Mouse (Mus musculus) neural tube, embryonic 14.5 days (tissue): ENCODE data around the gene D6Wsu163e. TPM values are rescaled to one million over a fixed set of nuclear protein-coding genes. Genes with fewer than 3 reads are reported as not detected.

Experiments used
- ATAC-seq: fragments of 200-750 bp; cut with Nextera tagmentation; 2 replicates; pipeline ENCODE4 v1.8.0; 2017; ENCODE audit warnings: low read depth, mild to moderate bottlenecking, moderate TSS enrichment, moderate library complexity
- H3K27ac ChIP-seq: fragments of 300-500 bp; sonication (generic); 2 replicates; pipeline ENCODE4 v1.5.1; 2014; ENCODE audit warnings: low read depth, mild to moderate bottlenecking, control low read depth, low read length, moderate library complexity, mixed read lengths
- H3K27me3 ChIP-seq: fragments of 300-500 bp; sonication (generic); 2 replicates; pipeline ENCODE4 v1.6.1; 2014; ENCODE audit warnings: low read length; ENCODE audit not compliant: control insufficient read depth, insufficient read depth
- H3K36me3 ChIP-seq: fragments of 300-500 bp; sonication (generic); 2 replicates; pipeline ENCODE4 v1.6.1; 2014; ENCODE audit warnings: low read length, mixed read lengths; ENCODE audit not compliant: control insufficient read depth, insufficient read depth
- H3K4me1 ChIP-seq: fragments of 300-500 bp; sonication (generic); 2 replicates; pipeline ENCODE4 v1.6.1; 2014; ENCODE audit warnings: low read length; ENCODE audit not compliant: control insufficient read depth, insufficient read depth
- H3K4me2 ChIP-seq: fragments of 300-500 bp; sonication (generic); 2 replicates; pipeline ENCODE4 v1.6.1; 2014; ENCODE audit warnings: mild to moderate bottlenecking, low read depth, low read length, control low read depth
- H3K4me3 ChIP-seq: fragments of 300-500 bp; sonication (generic); 2 replicates; pipeline ENCODE4 v1.5.1; 2014; ENCODE audit warnings: low read depth, low read length, control low read depth, mixed read lengths
- H3K9ac ChIP-seq: fragments of 300-500 bp; sonication (generic); replicated peaks from 2 replicates; pipeline ENCODE4 v1.6.1; 2014; ENCODE audit warnings: low read depth, mild to moderate bottlenecking, control low read depth, low read length, mixed read lengths
- H3K9me3 ChIP-seq: fragments of 300-500 bp; sonication (generic); 2 replicates; pipeline ENCODE4 v1.6.1; 2016; ENCODE audit warnings: low read length; ENCODE audit not compliant: control insufficient read depth
- WGBS: fragments of 180-500 bp; shearing (Covaris S2); extraction: QIAGEN DNeasy Blood & Tissue Kit; methylation state at CpG from one replicate; pipeline ENCODE4 v1.1.7; 2014; 5-methylcytosine and 5-hydroxymethylcytosine counted together
- polyA plus RNA-seq: library from polyadenylated mRNA; unstranded; fragments of >200 nt; fragmentation: Nextera tagmentation; extraction: Ambion mirVana; gene quantifications from 2 replicates; pipeline ENCODE4 v1.2.1, GENCODE M21; 2014

D6Wsu163e gene
- polyA plus RNA-seq = 35.2 and 37.3 TPM in 2 replicates

GRCm38 (mm10) chr6:126939487-126940171 is at the start of gene D6Wsu163e, which contains the start of gene Rad51ap1:
TSS of gene D6Wsu163e (plus strand) at chr6:126939962.
TSS of gene Rad51ap1 (minus strand) at chr6:126939587.
- H3K4me3 ChIP-seq = peak within 1 kb of the TSS; percentile 66
- H3K36me3 ChIP-seq = no peaks in the 10 kb centered on the region
- under 1% methylated on average over 33 of the region's 33 CpGs for WGBS
- peak within 1 kb of the TSS; percentile 73 for H3K4me2 ChIP-seq
- peaks cover 9% of the 10 kb centered on the region for H3K4me1 ChIP-seq
- peak; percentile 99 for ATAC-seq
- H3K9ac ChIP-seq = peak within 1 kb of the TSS; percentile 63
- peak within 1 kb of the TSS; percentile 30; the same call in 1 of the 2 replicates for H3K27ac ChIP-seq
- H3K9me3 ChIP-seq = no peaks in the 10 kb centered on the region
- H3K27me3 ChIP-seq = no peaks in the 10 kb centered on the region

- WGBS = 76% methylated on average over 4 of the region's 5 CpGs
- no peak for ATAC-seq
- Histone ChIP-seq H3K27me3 (no peaks in the 10 kb centered on the region), H3K4me1 (no peaks in the 10 kb centered on the region), H3K36me3 (no peaks in the 10 kb centered on the region), H3K9me3 (no peaks in the 10 kb centered on the region), H3K9ac (no peak overlapping the region), H3K4me2 (no peak overlapping the region), H3K27ac (no peak overlapping the region), H3K4me3 (no peak overlapping the region)
These were observed 32.4 kb upstream of the D6Wsu163e start for GRCm38 (mm10) chr6:126907378-126907777.

GRCm38 (mm10) chr6:126907876-126908275 is 31.9 kb upstream of the D6Wsu163e start:
- no peak for ATAC-seq
- Histone ChIP-seq H3K36me3 (no peaks in the 10 kb centered on the region), H3K9me3 (no peaks in the 10 kb centered on the region), H3K27ac (no peak overlapping the region), H3K9ac (no peak overlapping the region), H3K27me3 (no peaks in the 10 kb centered on the region), H3K4me2 (no peak overlapping the region), H3K4me1 (no peaks in the 10 kb centered on the region), H3K4me3 (no peak overlapping the region)
- WGBS = 56% methylated on average over 3 of the region's 3 CpGs

GRCm38 (mm10) chr6:126910727-126911126 is 29.0 kb upstream of the D6Wsu163e start:
- Histone ChIP-seq H3K9ac (no peak overlapping the region), H3K27ac (no peak overlapping the region)
- WGBS = 79% methylated on average over 4 of the region's 4 CpGs

GRCm38 (mm10) chr6:126914928-126915327 is 24.8 kb upstream of the D6Wsu163e start:
- no peak overlapping the region for H3K27ac ChIP-seq
- 84% methylated on average over 5 of the region's 5 CpGs for WGBS
- H3K4me3 ChIP-seq = no peak overlapping the region
- H3K27me3 ChIP-seq = no peaks in the 10 kb centered on the region
- no peaks in the 10 kb centered on the region for H3K9me3 ChIP-seq
- ATAC-seq = no peak
- no peaks in the 10 kb centered on the region for H3K4me1 ChIP-seq
- no peaks in the 10 kb centered on the region for H3K36me3 ChIP-seq
- H3K4me2 ChIP-seq = no peak overlapping the region
- H3K9ac ChIP-seq = no peak overlapping the region

More at GRCm38 (mm10) chr6:126910727-126911126, 29.0 kb upstream of the D6Wsu163e start:
- no peak overlapping the region for H3K4me3 ChIP-seq
- H3K4me2 ChIP-seq = no peak overlapping the region
- H3K9me3 ChIP-seq = no peaks in the 10 kb centered on the region
- H3K4me1 ChIP-seq = no peaks in the 10 kb centered on the region
- H3K27me3 ChIP-seq = no peaks in the 10 kb centered on the region
- ATAC-seq = no peak
- H3K36me3 ChIP-seq = no peaks in the 10 kb centered on the region

GRCm38 (mm10) chr6:126921111-126921881 is 18.5 kb upstream of the D6Wsu163e start, which contains the start of gene Dyrk4:
TSS of gene Dyrk4 (minus strand) at chr6:126921839.
- peak within 1 kb of the TSS; percentile 35 for H3K4me2 ChIP-seq
- H3K4me1 ChIP-seq = no peaks in the 10 kb centered on the region
- peak within 1 kb of the TSS; percentile 7; the same call in 1 of the 2 replicates for H3K4me3 ChIP-seq
- no peak for ATAC-seq
- 7% methylated on average over 21 of the region's 21 CpGs for WGBS
- H3K9ac ChIP-seq = 0 out of 2 replicates have a peak within 1 kb of the TSS, but pooled peaks have one; percentile 11
- no peaks in the 10 kb centered on the region for H3K36me3 ChIP-seq
- H3K9me3 ChIP-seq = no peaks in the 10 kb centered on the region
- H3K27ac ChIP-seq = no peak within 1 kb of the TSS
- H3K27me3 ChIP-seq = no peaks in the 10 kb centered on the region

GRCm38 (mm10) chr6:126932896-126933295 is 6.9 kb upstream of the D6Wsu163e start:
- Histone ChIP-seq H3K4me3 (no peak overlapping the region), H3K4me1 (no peaks in the 10 kb centered on the region), H3K9ac (no peak overlapping the region), H3K4me2 (no peak overlapping the region), H3K27me3 (no peaks in the 10 kb centered on the region), H3K27ac (no peak overlapping the region), H3K9me3 (no peaks in the 10 kb centered on the region), H3K36me3 (no peaks in the 10 kb centered on the region)
- 86% methylated on average over 2 of the region's 2 CpGs for WGBS
- no peak for ATAC-seq

- Histone ChIP-seq H3K9ac (no peak overlapping the region), H3K4me2 (no peak overlapping the region; the same call in 1 of the 2 replicates), H3K4me1 (peaks cover 9% of the 10 kb centered on the region), H3K36me3 (no peaks in the 10 kb centered on the region), H3K27me3 (no peaks in the 10 kb centered on the region), H3K27ac (no peak overlapping the region), H3K9me3 (no peaks in the 10 kb centered on the region), H3K4me3 (no peak overlapping the region)
- ATAC-seq = no peak
- 86% methylated on average over 2 of the region's 2 CpGs for WGBS
These were observed 1.7 kb upstream of the D6Wsu163e start for GRCm38 (mm10) chr6:126938047-126938446.
